Mouse (Mus musculus): ENCODE results near the gene Stard7. TPM values are rescaled to one million over a fixed set of nuclear protein-coding genes. Genes with fewer than 3 reads are reported as not detected.
"Not testable (repeated sequence)": the region's sequence is repeated elsewhere in the genome, so short reads cannot be mapped to it uniquely, and the experiment has no call there.

Gene Stard7
- total and polyA plus RNA-seq, 2 experiments: 51.2 to 102 TPM

DNA sequence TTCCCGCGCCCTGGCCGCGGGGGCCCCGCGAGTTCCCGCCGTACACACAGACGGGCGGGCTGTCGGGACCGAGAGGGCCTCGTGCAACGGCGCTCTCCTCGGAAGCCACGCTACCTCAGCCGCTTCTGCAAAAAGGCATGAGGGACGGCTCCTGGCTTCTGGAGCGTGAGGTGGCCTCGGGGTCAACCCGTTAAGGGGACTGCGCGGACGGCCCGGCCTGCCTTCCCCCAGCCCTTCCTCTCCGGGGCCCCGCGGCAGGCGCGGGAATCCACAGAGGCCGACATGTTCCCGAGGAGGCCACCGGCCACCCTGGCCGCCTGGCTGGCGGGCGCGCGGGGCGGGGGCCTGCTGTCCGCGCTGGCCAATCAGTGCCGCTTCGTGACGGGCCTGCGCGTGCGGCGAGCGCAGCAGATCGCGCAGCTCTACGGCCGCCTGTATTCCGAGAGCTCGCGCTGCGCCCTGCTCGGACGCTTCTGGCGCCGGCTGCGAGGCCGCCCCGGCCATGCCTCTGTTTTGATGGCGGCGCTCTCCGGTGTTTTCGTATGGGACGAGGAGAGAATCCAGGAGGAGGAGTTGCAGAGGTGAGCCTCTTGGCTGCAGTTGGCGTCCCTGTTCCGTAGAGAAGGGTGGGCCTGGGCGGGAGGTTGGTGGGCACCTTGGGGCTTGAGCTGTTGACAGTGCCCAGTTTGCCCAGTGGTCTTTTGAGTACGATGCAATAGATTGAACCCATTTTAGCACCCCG is 453 bp downstream of the Stard7 start:
- no peaks in the 10 kb centered on the region for H3K27me3 ChIP-seq (ENCODE audit: control insufficient read depth, insufficient read depth, low read length)
- H3K9ac ChIP-seq (ENCODE audit: low read depth, low read length): peak overlapping the region; percentile 92
- WGBS: under 1% methylated on average over 75 of the region's 75 CpGs
- peak overlapping the region; percentile 97 for H3K27ac ChIP-seq (replicated peaks; ENCODE audit: insufficient read depth, low read depth, low read length)
- no peaks in the 10 kb centered on the region; the same call in none of the 2 replicates for H3K36me3 ChIP-seq (ENCODE audit: control insufficient read depth, insufficient read depth, low read length)
- peak; percentile 72 for DNase-seq (ENCODE audit: extremely low read depth, low read depth, low spot score)
- H3K4me1 ChIP-seq (ENCODE audit: control insufficient read depth, insufficient read depth, low read length): peaks cover 17% of the 10 kb centered on the region; the same call in 1 of the 2 replicates
- peak overlapping the region; percentile 76 for H3K4me3 ChIP-seq (ENCODE audit: insufficient read depth, low read depth, low read length)
- H3K79me2 ChIP-seq (ENCODE audit: control insufficient read depth, insufficient read depth, low read length): peaks cover 16% of the 10 kb centered on the region; the same call in 1 of the 2 replicates
- peak; percentile 66; the same call in 1 of the 2 replicates for TF ChIP-seq POLR2A (IDR thresholded peaks at IDR 0.05; ENCODE audit: extremely low read depth, insufficient read depth, low read length)
- TF ChIP-seq CTCF (IDR thresholded peaks at IDR 0.05; ENCODE audit: low read depth, low read length): no peak

DNA sequence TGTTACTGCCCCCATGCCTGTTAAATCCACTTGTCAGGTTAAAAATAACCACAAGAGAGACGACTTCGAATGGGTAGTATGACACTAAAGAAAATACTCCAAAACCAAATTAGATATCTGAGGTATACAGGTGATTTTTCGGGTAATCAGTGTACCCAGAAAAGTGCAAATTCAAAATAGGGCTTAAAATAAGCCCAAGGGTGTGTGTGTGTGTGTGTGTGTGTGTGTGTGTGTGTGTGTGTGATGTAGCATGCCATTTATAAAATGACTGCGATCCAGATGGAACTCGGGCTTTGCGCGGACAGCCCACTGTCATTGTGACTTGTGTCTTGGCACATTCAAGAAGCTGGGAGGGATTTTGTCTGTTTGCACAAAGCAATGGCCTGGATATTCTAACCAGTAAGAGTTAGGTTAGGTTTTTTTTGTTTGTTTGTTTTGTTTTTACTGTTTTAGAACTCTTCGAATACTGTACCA is 1.1 kb downstream of the Stard7 start:
- Histone ChIP-seq H3K4me3 (ENCODE audit: insufficient read depth, low read depth, low read length) (peak overlapping the region; percentile 76), H3K9ac (ENCODE audit: low read depth, low read length) (peak overlapping the region; percentile 92), H3K4me1 (ENCODE audit: control insufficient read depth, insufficient read depth, low read length) (peaks cover 17% of the 10 kb centered on the region; the same call in 1 of the 2 replicates), H3K79me2 (ENCODE audit: control insufficient read depth, insufficient read depth, low read length) (peaks cover 19% of the 10 kb centered on the region; the same call in 1 of the 2 replicates), H3K27ac (replicated peaks; ENCODE audit: insufficient read depth, low read depth, low read length) (peak overlapping the region; percentile 97), H3K36me3 (ENCODE audit: control insufficient read depth, insufficient read depth, low read length) (no peaks in the 10 kb centered on the region; the same call in none of the 2 replicates), H3K27me3 (ENCODE audit: control insufficient read depth, insufficient read depth, low read length) (no peaks in the 10 kb centered on the region)
- peak; percentile 93 for DNase-seq (ENCODE audit: extremely low read depth, low read depth, low spot score)
- TF ChIP-seq POLR2A (IDR thresholded peaks at IDR 0.05; ENCODE audit: extremely low read depth, insufficient read depth, low read length) (no peak), CTCF (IDR thresholded peaks at IDR 0.05; ENCODE audit: low read depth, low read length) (no peak)
- 2% methylated on average over 8 of the region's 8 CpGs for WGBS

GRCm38 (mm10) chr2:127272049-127272448 is 2.0 kb downstream of the Stard7 start:
- WGBS: 64% methylated on average over 4 of the region's 4 CpGs
- DNase-seq (ENCODE audit: extremely low read depth, low read depth, low spot score); H3K27me3 ChIP-seq (ENCODE audit: control insufficient read depth, insufficient read depth, low read length); H3K36me3 ChIP-seq (ENCODE audit: control insufficient read depth, insufficient read depth, low read length); H3K9ac ChIP-seq (ENCODE audit: low read depth, low read length); H3K27ac ChIP-seq (replicated peaks; ENCODE audit: insufficient read depth, low read depth, low read length): not testable (repeated sequence)
- 0 out of 2 replicates have a peak overlapping the region, but pooled peaks have one; percentile 47 for H3K4me3 ChIP-seq (ENCODE audit: insufficient read depth, low read depth, low read length)
- peaks cover 20% of the 10 kb centered on the region; the same call in 1 of the 2 replicates for H3K4me1 ChIP-seq (ENCODE audit: control insufficient read depth, insufficient read depth, low read length)
- peaks cover 21% of the 10 kb centered on the region; the same call in 1 of the 2 replicates for H3K79me2 ChIP-seq (ENCODE audit: control insufficient read depth, insufficient read depth, low read length)

DNA sequence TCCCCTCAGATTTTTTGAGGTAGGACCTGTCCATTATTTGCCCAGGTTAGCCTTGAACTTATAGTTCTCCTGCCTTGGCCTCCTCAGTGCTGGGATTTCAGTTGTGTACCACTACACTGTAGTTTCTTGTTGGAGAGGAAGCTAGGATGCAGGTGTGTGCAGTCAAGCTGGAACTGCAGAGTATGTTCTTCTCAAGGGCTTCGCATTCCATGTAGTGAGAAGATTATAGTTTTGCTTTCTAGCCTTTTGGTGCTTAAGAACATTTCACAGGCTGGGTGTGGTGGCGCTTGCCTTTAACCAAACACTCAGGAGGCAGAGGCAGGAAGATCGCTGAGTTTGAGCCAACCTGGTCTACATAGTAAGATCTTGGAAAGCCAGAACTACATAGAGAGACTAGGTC is 2.8 kb downstream of the Stard7 start:
- H3K4me1 ChIP-seq (ENCODE audit: control insufficient read depth, insufficient read depth, low read length): peaks cover 23% of the 10 kb centered on the region; the same call in 1 of the 2 replicates
- WGBS: 98% methylated on average over 3 of the region's 3 CpGs
- no peak overlapping the region for H3K9ac ChIP-seq (ENCODE audit: low read depth, low read length)
- peak overlapping the region; percentile 22; the same call in 1 of the 2 replicates for H3K27ac ChIP-seq (replicated peaks; ENCODE audit: insufficient read depth, low read depth, low read length)
- H3K79me2 ChIP-seq (ENCODE audit: control insufficient read depth, insufficient read depth, low read length): peaks cover 21% of the 10 kb centered on the region
- H3K27me3 ChIP-seq (ENCODE audit: control insufficient read depth, insufficient read depth, low read length): no peaks in the 10 kb centered on the region
- no peaks in the 10 kb centered on the region; the same call in none of the 2 replicates for H3K36me3 ChIP-seq (ENCODE audit: control insufficient read depth, insufficient read depth, low read length)
- H3K4me3 ChIP-seq (ENCODE audit: insufficient read depth, low read depth, low read length): no peak overlapping the region
- DNase-seq (ENCODE audit: extremely low read depth, low read depth, low spot score): no peak
- TF ChIP-seq CTCF (IDR thresholded peaks at IDR 0.05; ENCODE audit: low read depth, low read length) (no peak), POLR2A (IDR thresholded peaks at IDR 0.05; ENCODE audit: extremely low read depth, insufficient read depth, low read length) (no peak)

DNA sequence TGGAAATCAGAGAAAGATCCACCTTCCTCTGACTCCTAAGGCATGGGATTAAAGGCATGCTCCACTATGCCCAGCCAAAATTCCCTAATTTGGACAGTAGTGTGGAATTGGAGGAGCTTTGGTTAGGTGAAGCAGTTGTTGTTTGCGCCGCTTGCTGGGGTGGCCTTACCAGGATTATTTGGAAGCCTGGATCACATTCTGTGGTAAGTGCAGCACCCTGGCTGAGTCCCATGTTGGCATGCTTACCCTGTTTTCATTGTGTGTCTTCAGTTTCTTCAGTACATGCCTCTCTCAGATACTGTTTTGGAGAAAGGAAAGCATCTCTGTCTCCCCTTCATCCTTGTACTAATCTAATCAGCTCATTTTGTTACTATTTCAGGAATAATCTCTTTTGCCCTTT is 4.6 kb downstream of the Stard7 start:
- Histone ChIP-seq H3K79me2 (ENCODE audit: control insufficient read depth, insufficient read depth, low read length) (peaks cover 35% of the 10 kb centered on the region), H3K4me3 (ENCODE audit: insufficient read depth, low read depth, low read length) (no peak overlapping the region), H3K27me3 (ENCODE audit: control insufficient read depth, insufficient read depth, low read length) (no peaks in the 10 kb centered on the region), H3K4me1 (ENCODE audit: control insufficient read depth, insufficient read depth, low read length) (peaks cover 27% of the 10 kb centered on the region; the same call in 1 of the 2 replicates), H3K36me3 (ENCODE audit: control insufficient read depth, insufficient read depth, low read length) (no peaks in the 10 kb centered on the region; the same call in none of the 2 replicates), H3K27ac (replicated peaks; ENCODE audit: insufficient read depth, low read depth, low read length) (peak overlapping the region; percentile 60), H3K9ac (ENCODE audit: low read depth, low read length) (peak overlapping the region; percentile 9; the same call in 1 of the 2 replicates)
- WGBS: 22% methylated on average over 2 of the region's 2 CpGs
- peak; percentile 81 for DNase-seq (ENCODE audit: extremely low read depth, low read depth, low spot score)
- TF ChIP-seq CTCF (IDR thresholded peaks at IDR 0.05; ENCODE audit: low read depth, low read length) (no peak), POLR2A (IDR thresholded peaks at IDR 0.05; ENCODE audit: extremely low read depth, insufficient read depth, low read length) (no peak)

Data from liver, adult 2 months (tissue).